Mouse (Mus musculus) myocyte (in vitro differentiated cells): ENCODE measurements around the gene Hdac9. TPM values are rescaled to one million over a fixed set of nuclear protein-coding genes. Genes with fewer than 3 reads are reported as not detected.

Source experiments
- H3K27me3 ChIP-seq: one replicate; pipeline ENCODE4 v1.6.1; 2011; ENCODE audit not compliant: control insufficient read depth, insufficient read depth, insufficient read length
- H3K36me3 ChIP-seq: one replicate; pipeline ENCODE4 v1.6.1; 2011; ENCODE audit not compliant: control insufficient read depth, insufficient read depth
- H3K4me2 ChIP-seq: one replicate; pipeline ENCODE4 v1.6.1; 2011; ENCODE audit warnings: low read depth, control low read depth
- H3K4me3 ChIP-seq: one replicate; pipeline ENCODE4 v1.5.1; 2011; ENCODE audit warnings: mild to moderate bottlenecking, control low read depth, moderate library complexity
- H3K79me2 ChIP-seq: one replicate; pipeline ENCODE4 v1.6.1; 2011; ENCODE audit not compliant: control insufficient read depth, insufficient read depth
- H3ac ChIP-seq: one replicate; pipeline ENCODE4 v1.6.1; 2011; ENCODE audit not compliant: control insufficient read depth, insufficient read length
- CEBPB ChIP-seq: IDR thresholded peaks from 2 replicates; pipeline ENCODE4 v1.6.1; 2011; ENCODE audit warnings: mild to moderate bottlenecking, moderate library complexity; ENCODE audit not compliant: poor library complexity, insufficient read depth, severe bottlenecking
- E2F4 ChIP-seq: IDR thresholded peaks from one replicate; pipeline ENCODE4 v1.6.1; 2011; ENCODE audit warnings: mild to moderate bottlenecking, control low read depth, moderate library complexity; ENCODE audit not compliant: insufficient read depth
- MAX ChIP-seq: IDR thresholded peaks from one replicate; pipeline ENCODE4 v1.6.1; 2011; ENCODE audit warnings: low read depth, mild to moderate bottlenecking, control low read depth
- MYOD1 ChIP-seq, 3 experiments: IDR thresholded peaks; one replicate each; pipeline ENCODE4 v1.6.1; 2011; ENCODE audit warnings: control low read depth in 2 of 3, low read depth in 2 of 3, mild to moderate bottlenecking in 2 of 3, moderate library complexity in 1 of 3; ENCODE audit not compliant: insufficient read length in 2 of 3, control insufficient read depth in 1 of 3
- MYOG ChIP-seq, 3 experiments: IDR thresholded peaks; one replicate each; pipeline ENCODE4 v1.6.1; 2011; ENCODE audit warnings: control low read depth in 2 of 3, low read depth in 2 of 3, mild to moderate bottlenecking in 2 of 3; ENCODE audit not compliant: insufficient read length in 2 of 3, control insufficient read depth in 1 of 3, insufficient read depth in 1 of 3
- POLR2A ChIP-seq: IDR thresholded peaks from one replicate; pipeline ENCODE4 v1.6.1; 2011; ENCODE audit warnings: low read depth, mild to moderate bottlenecking, control low read depth, moderate library complexity; ENCODE audit not compliant: insufficient read length
- POLR2AphosphoS2 ChIP-seq: IDR thresholded peaks from one replicate; pipeline ENCODE4 v1.6.1; 2011; ENCODE audit warnings: low read depth, control low read depth; ENCODE audit not compliant: insufficient read length
- REST ChIP-seq: IDR thresholded peaks from one replicate; pipeline ENCODE4 v1.6.1; 2011; ENCODE audit warnings: mild to moderate bottlenecking, control low read depth, moderate library complexity; ENCODE audit not compliant: insufficient read depth, insufficient read length
- SRF ChIP-seq: IDR thresholded peaks from one replicate; pipeline ENCODE4 v1.6.1; 2011; ENCODE audit warnings: low read depth; ENCODE audit not compliant: control insufficient read depth, insufficient read length
- TCF12 ChIP-seq: IDR thresholded peaks from one replicate; pipeline ENCODE4 v1.6.1; 2011; ENCODE audit warnings: mild to moderate bottlenecking, control low read depth; ENCODE audit not compliant: poor library complexity, insufficient read depth, severe bottlenecking
- TCF3 ChIP-seq: IDR thresholded peaks from one replicate; pipeline ENCODE4 v1.6.1; 2011; ENCODE audit warnings: low read depth, control low read depth; ENCODE audit not compliant: insufficient read length
- USF1 ChIP-seq: IDR thresholded peaks from one replicate; pipeline ENCODE4 v1.6.1; 2011; ENCODE audit warnings: low read depth, mild to moderate bottlenecking, control low read depth, moderate library complexity
- polyA plus RNA-seq: library from polyadenylated mRNA; unstranded; fragments of >200 nt; fragmentation: generic; extraction: Trizol; gene quantifications from one replicate; pipeline ENCODE4 v1.2.1, GENCODE M21; 2012; ENCODE audit warnings: missing spikeins

Gene Hdac9
- polyA plus RNA-seq, 1 experiment, result 0.47 TPM

DNA sequence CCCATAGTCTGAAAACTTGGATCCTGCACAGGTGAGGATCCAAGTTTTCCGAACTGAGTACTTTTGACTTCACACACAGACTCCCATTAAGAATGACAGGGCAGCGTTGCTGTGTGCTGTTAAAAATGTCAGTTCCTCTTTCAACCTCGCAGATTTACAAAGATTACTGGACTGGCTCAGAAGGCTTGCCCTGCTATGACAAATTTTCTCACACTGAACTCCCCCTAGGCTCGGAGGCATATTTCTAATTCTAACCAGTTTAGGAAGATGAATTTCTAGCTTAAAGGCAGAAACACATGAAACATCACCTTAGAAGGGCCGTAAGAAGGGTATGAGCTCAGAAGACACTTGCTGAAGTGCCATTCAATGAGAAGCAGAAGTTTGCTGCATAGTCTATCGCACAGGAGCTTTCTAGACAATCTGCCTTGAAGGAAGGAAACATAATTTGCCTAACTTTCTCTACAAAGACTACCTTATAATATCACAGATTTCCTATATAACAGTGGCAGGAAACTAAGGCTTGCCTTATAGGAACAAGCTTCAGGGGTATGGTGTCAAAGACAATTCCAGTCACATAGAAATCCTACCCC is 137.4 kb downstream of the Hdac9 start:
- no peak for TF ChIP-seq USF1
- TF ChIP-seq POLR2A, result no peak
- no peak for TF ChIP-seq MAX
- TF ChIP-seq TCF3, result no peak
- TF ChIP-seq E2F4, result no peak
- no peak for TF ChIP-seq MYOG (IDR thresholded peaks at IDR 0.05; ENCODE audit: control insufficient read depth in 1 of 3, insufficient read depth in 1 of 3, insufficient read length in 2 of 3, low read depth in 2 of 3)
- no peak for TF ChIP-seq REST
- TF ChIP-seq CEBPB, result no peak
- no peak for TF ChIP-seq TCF12
- no peak for TF ChIP-seq MYOD1 (IDR thresholded peaks at IDR 0.05; ENCODE audit: control insufficient read depth in 1 of 3, insufficient read length in 2 of 3, low read depth in 2 of 3)
- no peak for TF ChIP-seq SRF
- TF ChIP-seq POLR2AphosphoS2, result no peak

DNA sequence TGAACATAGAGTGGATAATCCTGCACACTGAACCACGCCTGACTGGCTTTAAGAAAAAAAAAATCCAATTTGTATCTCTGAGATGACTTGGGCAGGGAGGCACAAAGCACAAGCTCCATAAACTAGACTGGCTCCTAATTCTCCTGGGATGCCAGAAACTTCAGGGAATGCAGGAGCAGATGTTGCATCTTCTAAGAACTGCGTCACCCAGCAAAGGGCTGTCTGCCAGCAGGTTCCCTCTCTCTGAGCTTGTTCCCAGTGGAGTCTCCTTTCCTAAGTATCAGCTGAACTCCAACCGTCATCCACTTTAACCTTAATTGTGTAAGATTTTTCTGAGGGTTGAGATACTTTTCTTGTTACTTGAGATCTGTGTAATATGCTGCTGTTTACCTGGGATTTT is 140.7 kb downstream of the Hdac9 start:
- H3K4me3 ChIP-seq, result no peak overlapping the region
- no peaks in the 10 kb centered on the region for H3K36me3 ChIP-seq
- H3K27me3 ChIP-seq, result no peaks in the 10 kb centered on the region
- no peak overlapping the region for H3ac ChIP-seq
- no peak for TF ChIP-seq REST
- no peak for TF ChIP-seq POLR2AphosphoS2
- no peak for TF ChIP-seq SRF
- no peak for TF ChIP-seq MAX
- TF ChIP-seq TCF12, result no peak
- H3K79me2 ChIP-seq, result no peaks in the 10 kb centered on the region
- no peak overlapping the region for H3K4me2 ChIP-seq

More for the DNA sequence above, 137.4 kb downstream of the Hdac9 start:
- no peak overlapping the region for H3K4me2 ChIP-seq
- H3K27me3 ChIP-seq, result no peaks in the 10 kb centered on the region
- no peak overlapping the region for H3K4me3 ChIP-seq
- H3K79me2 ChIP-seq, result no peaks in the 10 kb centered on the region
- no peak overlapping the region for H3ac ChIP-seq
- H3K36me3 ChIP-seq, result no peaks in the 10 kb centered on the region

DNA sequence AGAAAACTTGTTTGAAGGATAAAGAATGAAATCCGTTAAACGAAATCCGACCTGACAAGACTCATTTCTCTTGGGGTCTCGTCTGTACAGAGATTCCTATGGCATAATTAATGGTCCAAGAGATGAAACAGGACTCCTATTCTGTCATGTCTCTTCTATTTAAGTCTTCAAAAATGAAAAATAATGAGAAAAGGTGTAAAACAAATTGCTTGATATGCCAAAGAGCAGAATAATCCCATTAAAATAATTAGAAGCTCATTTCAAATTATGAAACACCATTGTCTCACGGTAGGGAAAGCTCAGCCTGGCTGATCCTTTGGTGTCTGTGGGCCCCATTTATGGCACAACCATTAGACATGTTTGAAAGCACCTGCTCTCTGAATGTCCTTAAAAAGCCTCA is 142.8 kb downstream of the Hdac9 start:
- Histone ChIP-seq H3K27me3 (no peaks in the 10 kb centered on the region), H3K36me3 (no peaks in the 10 kb centered on the region), H3K4me2 (no peak overlapping the region), H3K79me2 (no peaks in the 10 kb centered on the region), H3K4me3 (no peak overlapping the region), H3ac (no peak overlapping the region)
- TF ChIP-seq TCF3 (no peak), MYOG (IDR thresholded peaks at IDR 0.05; ENCODE audit: control insufficient read depth in 1 of 3, insufficient read depth in 1 of 3, insufficient read length in 2 of 3, low read depth in 2 of 3) (no peak), REST (no peak), POLR2AphosphoS2 (no peak), POLR2A (no peak)

DNA sequence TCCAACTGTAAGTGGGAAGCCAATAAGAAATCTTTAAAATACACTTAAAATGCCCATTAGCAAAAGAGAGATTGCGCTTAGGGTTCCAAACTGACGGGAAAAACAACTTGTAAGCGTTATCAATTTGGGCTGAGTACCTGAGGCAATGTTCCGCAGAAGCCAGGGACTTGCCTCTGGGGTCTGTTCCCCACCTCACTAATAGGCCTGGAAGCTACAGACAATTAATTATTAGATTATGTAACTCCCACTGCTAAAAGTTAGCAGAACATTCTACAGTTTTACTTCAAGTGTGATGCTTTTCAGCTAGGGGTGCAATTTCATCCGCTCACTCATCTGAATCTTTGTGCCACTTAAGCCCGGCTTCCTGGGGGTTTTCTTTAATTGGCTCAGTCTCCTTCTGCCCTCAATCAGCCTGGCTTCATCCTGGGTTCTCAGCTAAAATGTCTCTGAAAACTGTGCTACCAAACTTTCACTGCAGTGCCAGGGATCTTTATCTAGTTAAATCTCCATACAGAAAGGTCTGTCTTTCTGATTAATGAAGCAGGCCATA is 149.6 kb downstream of the Hdac9 start:
- no peak overlapping the region for H3K4me3 ChIP-seq
- H3K36me3 ChIP-seq, result no peaks in the 10 kb centered on the region
- no peaks in the 10 kb centered on the region for H3K27me3 ChIP-seq
- no peaks in the 10 kb centered on the region for H3K79me2 ChIP-seq
- TF ChIP-seq TCF3 (no peak), USF1 (no peak), SRF (no peak), CEBPB (no peak), POLR2AphosphoS2 (no peak), REST (no peak), MYOD1 (IDR thresholded peaks at IDR 0.05; ENCODE audit: control insufficient read depth in 1 of 3, insufficient read length in 2 of 3, low read depth in 2 of 3) (no peak), E2F4 (no peak), MAX (no peak), TCF12 (no peak), MYOG (IDR thresholded peaks at IDR 0.05; ENCODE audit: control insufficient read depth in 1 of 3, insufficient read depth in 1 of 3, insufficient read length in 2 of 3, low read depth in 2 of 3) (no peak), POLR2A (no peak)
- no peak overlapping the region for H3ac ChIP-seq
- no peak overlapping the region for H3K4me2 ChIP-seq

DNA sequence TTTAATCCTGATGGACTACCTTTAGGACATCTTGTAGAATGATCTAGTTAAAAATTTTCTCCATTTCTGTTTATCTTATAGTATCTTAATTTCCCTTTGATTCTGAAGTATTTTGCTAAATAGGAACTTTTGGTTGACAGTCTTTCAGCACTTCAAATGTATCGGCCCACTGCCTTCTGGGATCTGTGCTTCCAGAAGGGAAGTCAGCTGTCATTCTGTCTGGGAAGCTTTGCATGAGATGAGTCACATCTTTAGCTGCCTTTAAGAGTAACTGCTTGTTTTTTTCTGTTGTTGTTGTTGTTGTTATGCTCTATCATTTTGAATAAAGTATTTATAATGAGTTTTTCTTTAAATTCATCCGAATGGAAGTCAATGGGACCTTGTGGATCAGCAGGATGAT is 169.6 kb downstream of the Hdac9 start:
- Histone ChIP-seq H3K4me3 (no peak overlapping the region), H3K36me3 (no peaks in the 10 kb centered on the region), H3K79me2 (no peaks in the 10 kb centered on the region), H3K4me2 (no peak overlapping the region), H3K27me3 (no peaks in the 10 kb centered on the region), H3ac (no peak overlapping the region)
- no peak for TF ChIP-seq CEBPB
- no peak for TF ChIP-seq MAX
- TF ChIP-seq TCF3, result no peak
- TF ChIP-seq REST, result no peak
- TF ChIP-seq SRF, result no peak
- TF ChIP-seq POLR2A, result no peak
- TF ChIP-seq POLR2AphosphoS2, result no peak
